Mouse (Mus musculus) liver, embryonic 11.5 days (tissue): ENCODE results near the gene Akap6. TPM values are rescaled to one million over a fixed set of nuclear protein-coding genes. Genes with fewer than 3 reads are reported as not detected.

Experiments
- ATAC-seq: fragments of 200-750 bp; cut with Nextera tagmentation; replicated peaks from 2 replicates; pipeline ENCODE4 v1.8.0; 2017; ENCODE audit warnings: moderate number of reproducible peaks, mild to moderate bottlenecking, moderate TSS enrichment, moderate library complexity; ENCODE audit not compliant: low FRiP score
- DNase-seq: peaks from one replicate; pipeline ENCODE4 v3.0.0-alpha.2; 2017; ENCODE audit warnings: low spot score
- H3K27ac ChIP-seq: fragments of 300-500 bp; sonication (generic); 2 replicates; pipeline ENCODE4 v1.5.1; 2014; ENCODE audit warnings: mild to moderate bottlenecking, low read depth, low read length, control low read depth
- H3K27me3 ChIP-seq: fragments of 300-500 bp; sonication (generic); replicated peaks from 2 replicates; pipeline ENCODE4 v1.6.1; 2014; ENCODE audit warnings: low read length, mixed read lengths; ENCODE audit not compliant: control insufficient read depth, insufficient read depth
- H3K36me3 ChIP-seq: fragments of 300-500 bp; sonication (generic); 2 replicates; pipeline ENCODE4 v1.6.1; 2014; ENCODE audit warnings: mild to moderate bottlenecking, low read length, moderate library complexity, mixed read lengths; ENCODE audit not compliant: control insufficient read depth, insufficient read depth
- H3K4me1 ChIP-seq: fragments of 300-500 bp; sonication (generic); replicated peaks from 2 replicates; pipeline ENCODE4 v1.6.1; 2014; ENCODE audit warnings: low read length, mixed read lengths; ENCODE audit not compliant: control insufficient read depth, insufficient read depth
- H3K4me2 ChIP-seq: fragments of 300-500 bp; sonication (generic); 2 replicates; pipeline ENCODE4 v1.6.1; 2014; ENCODE audit warnings: mild to moderate bottlenecking, control low read depth, moderate library complexity
- H3K4me3 ChIP-seq: fragments of 300-500 bp; sonication (generic); 2 replicates; pipeline ENCODE4 v1.5.1; 2014; ENCODE audit warnings: low read depth, low read length, control low read depth
- H3K9ac ChIP-seq: fragments of 300-500 bp; sonication (generic); 2 replicates; pipeline ENCODE4 v1.6.1; 2014; ENCODE audit warnings: low read depth, low read length, control low read depth
- H3K9me3 ChIP-seq: fragments of 300-500 bp; sonication (generic); 2 replicates; pipeline ENCODE4 v1.6.1; 2016; ENCODE audit warnings: low read length, inconsistent platforms, mixed read lengths; ENCODE audit not compliant: control insufficient read depth
- WGBS: fragments of 180-500 bp; shearing (Covaris S2); extraction: QIAGEN DNeasy Blood & Tissue Kit; methylation state at CpG from one replicate; pipeline ENCODE4 v1.1.7; 2014; 5-methylcytosine and 5-hydroxymethylcytosine counted together
- polyA plus RNA-seq: library from polyadenylated mRNA; unstranded; fragments of >200 nt; fragmentation: Nextera tagmentation; extraction: Ambion mirVana; gene quantifications from 2 replicates; pipeline ENCODE4 v1.2.1, GENCODE M21; 2014

Akap6 gene
- polyA plus RNA-seq, 1 experiment from 2014 or later: 0.10 TPM

DNA sequence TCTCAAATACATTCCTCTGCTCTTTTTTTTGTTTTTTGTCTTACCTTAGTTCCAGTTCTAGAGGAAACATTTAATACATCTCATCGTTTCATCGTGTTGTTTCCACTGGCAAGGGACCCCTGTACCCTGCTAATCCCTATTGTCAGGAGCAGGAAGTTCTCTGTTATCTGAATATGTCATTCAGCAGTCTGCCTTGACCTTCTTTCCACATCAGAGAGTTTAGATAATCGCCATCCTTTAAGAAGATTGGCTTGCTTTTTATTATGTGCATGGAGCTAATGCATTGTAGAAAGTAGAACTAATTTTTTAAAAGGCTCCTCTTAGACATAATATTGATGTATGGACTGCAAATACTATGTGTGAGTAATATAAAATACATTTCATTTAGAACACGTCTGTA lies 58.7 kb downstream of the Akap6 start:
- DNase-seq (no peak), ATAC-seq (no peak)
- Histone ChIP-seq H3K36me3 (no peaks in the 10 kb centered on the region), H3K4me3 (no peak overlapping the region), H3K4me1 (no peaks in the 10 kb centered on the region), H3K4me2 (no peak overlapping the region), H3K9me3 (no peaks in the 10 kb centered on the region), H3K9ac (no peak overlapping the region), H3K27me3 (no peaks in the 10 kb centered on the region), H3K27ac (no peak overlapping the region)
- 28% methylated on average over 4 of the region's 4 CpGs for WGBS

DNA sequence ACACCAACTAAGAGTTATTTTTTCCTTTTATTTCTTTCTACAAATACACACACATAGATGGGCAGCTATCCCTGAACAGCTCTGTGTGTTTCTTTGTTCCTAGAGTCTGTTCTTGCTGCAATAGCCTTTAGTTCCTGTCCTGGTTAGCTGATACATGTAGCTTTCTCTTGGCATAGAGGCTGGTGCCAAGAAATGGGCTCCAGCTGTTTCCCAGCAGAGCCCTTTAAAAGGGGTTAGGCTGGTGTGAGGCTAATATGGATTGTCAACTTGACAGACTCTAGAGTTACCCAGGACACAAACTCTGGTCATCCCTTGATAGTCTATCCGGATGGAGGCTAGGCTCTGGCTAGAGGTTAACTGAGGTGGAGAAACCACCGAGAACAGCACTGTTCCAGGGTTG lies 64.9 kb downstream of the Akap6 start:
- Histone ChIP-seq H3K4me1 (no peaks in the 10 kb centered on the region), H3K27ac (no peak overlapping the region), H3K4me2 (no peak overlapping the region), H3K27me3 (no peaks in the 10 kb centered on the region), H3K9me3 (no peaks in the 10 kb centered on the region), H3K36me3 (no peaks in the 10 kb centered on the region), H3K4me3 (no peak overlapping the region), H3K9ac (no peak overlapping the region)
- no peak for DNase-seq
- no peak for ATAC-seq
- WGBS: 89% methylated on average over 2 of the region's 2 CpGs

DNA sequence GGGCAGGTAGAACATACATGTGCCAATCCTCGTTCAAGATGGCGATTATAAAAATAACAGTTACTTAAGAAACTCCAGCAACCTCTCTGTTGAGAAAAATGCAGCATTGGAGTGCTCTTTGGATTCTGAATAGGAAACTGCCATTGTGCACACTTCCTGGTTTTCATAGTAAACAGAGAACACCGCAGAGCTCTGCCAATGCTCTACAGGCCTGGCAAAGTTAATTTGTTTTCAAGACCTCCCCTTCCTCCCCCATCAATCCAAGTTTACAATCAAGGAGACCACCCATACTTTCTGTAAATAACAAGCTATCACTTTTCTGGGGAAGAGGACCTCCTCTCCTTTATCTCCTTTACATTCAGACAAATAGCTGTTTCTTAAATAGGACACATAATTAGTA lies 65.6 kb downstream of the Akap6 start:
- ATAC-seq (no peak), DNase-seq (no peak)
- H3K9ac ChIP-seq: no peak overlapping the region
- H3K27ac ChIP-seq: no peak overlapping the region
- no peaks in the 10 kb centered on the region for H3K4me1 ChIP-seq
- H3K4me2 ChIP-seq: no peak overlapping the region
- WGBS: 72% methylated on average over 3 of the region's 3 CpGs
- H3K4me3 ChIP-seq: no peak overlapping the region
- no peaks in the 10 kb centered on the region for H3K36me3 ChIP-seq
- no peaks in the 10 kb centered on the region for H3K9me3 ChIP-seq
- no peaks in the 10 kb centered on the region for H3K27me3 ChIP-seq

DNA sequence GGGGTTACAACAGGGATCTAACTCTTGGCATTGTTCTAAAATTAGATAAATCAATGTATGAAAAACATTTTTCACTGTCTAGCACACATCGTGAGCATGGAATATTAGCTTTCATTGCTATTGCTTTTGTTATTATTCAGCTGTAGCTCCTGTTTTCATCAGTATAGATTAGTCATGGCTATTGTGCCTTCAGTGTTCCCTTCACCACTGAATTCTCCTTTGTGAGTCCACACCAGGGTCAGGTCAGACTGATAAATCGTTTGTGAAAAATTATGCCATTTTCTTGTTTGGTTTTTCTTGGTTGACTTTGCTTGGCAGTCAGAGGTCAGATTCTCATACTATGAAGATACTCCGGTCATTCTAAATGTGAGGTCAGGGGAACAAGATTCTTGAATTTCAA lies 70.4 kb downstream of the Akap6 start:
- 75% methylated on average over 3 of the region's 3 CpGs for WGBS
- H3K36me3 ChIP-seq: no peaks in the 10 kb centered on the region
- no peaks in the 10 kb centered on the region for H3K4me1 ChIP-seq
- no peak overlapping the region for H3K27ac ChIP-seq
- ATAC-seq (no peak), DNase-seq (no peak)
- H3K27me3 ChIP-seq: no peaks in the 10 kb centered on the region
- H3K4me3 ChIP-seq: no peak overlapping the region
- H3K9ac ChIP-seq: no peak overlapping the region
- H3K9me3 ChIP-seq: no peaks in the 10 kb centered on the region
- H3K4me2 ChIP-seq: no peak overlapping the region

DNA sequence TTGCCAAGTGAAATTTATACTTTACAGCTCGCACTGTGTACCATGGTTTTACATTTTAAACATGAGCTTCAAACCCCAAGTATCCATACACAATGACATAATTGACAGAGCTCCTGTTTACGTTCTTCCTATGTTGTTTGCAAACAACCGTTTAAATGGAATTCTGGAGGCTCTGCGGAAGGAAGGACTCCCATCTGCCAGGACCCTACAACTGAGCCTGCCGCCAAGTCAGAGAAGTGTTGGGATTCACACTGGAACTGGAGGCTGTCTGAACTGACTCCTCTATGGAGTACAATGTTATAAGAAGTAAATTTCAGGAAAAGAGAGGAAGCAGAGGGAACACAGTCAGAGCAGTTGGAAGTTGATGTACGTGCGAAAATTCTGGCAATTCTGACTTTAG lies 72.7 kb downstream of the Akap6 start:
- H3K36me3 ChIP-seq: no peaks in the 10 kb centered on the region
- no peak overlapping the region for H3K4me2 ChIP-seq
- no peaks in the 10 kb centered on the region for H3K27me3 ChIP-seq
- 81% methylated on average over 7 of the region's 7 CpGs for WGBS
- no peak for ATAC-seq
- H3K4me3 ChIP-seq: no peak overlapping the region
- no peak overlapping the region for H3K27ac ChIP-seq
- no peak for DNase-seq
- H3K4me1 ChIP-seq: no peaks in the 10 kb centered on the region
- H3K9me3 ChIP-seq: no peaks in the 10 kb centered on the region
- H3K9ac ChIP-seq: no peak overlapping the region

DNA sequence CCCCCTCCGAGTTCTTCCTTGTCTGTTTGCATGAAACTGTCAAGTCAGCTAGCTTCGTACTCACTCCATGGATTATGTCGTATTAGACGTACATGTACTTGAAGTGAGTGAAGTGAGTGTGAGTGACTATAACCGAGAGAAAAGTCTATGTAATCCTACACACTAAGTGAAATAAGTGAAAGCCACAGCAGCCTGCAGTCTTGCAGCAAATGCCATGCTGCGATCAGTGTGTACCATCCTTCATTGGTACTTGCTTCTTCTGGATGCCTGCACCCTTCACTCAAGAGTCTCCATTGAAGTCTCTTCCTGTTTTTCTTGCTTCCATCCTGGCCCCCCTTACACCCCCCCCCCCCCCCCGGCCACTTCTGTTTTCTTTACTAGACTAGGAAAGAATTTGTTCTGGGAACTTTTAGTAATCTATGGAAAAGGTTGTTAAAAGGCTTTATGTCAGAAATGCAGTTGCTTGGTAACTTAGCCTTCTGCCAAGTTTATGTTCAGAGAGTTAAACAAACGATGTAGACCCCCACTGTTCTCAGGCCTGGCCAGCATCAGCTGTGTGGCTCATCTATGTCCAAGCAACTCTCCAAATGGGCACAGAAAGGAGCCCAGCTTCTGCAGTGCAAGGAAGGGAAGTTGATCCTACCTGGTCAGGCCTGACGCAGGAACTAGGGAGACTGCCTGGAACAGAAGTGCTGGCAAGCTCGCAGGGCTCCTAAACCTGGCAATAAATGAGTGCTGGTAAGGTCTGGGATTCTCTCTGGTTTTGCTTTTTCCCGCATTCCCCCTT lies 73.5 kb downstream of the Akap6 start:
- no peak for ATAC-seq
- Histone ChIP-seq H3K27ac (no peak overlapping the region), H3K4me1 (no peaks in the 10 kb centered on the region), H3K9ac (no peak overlapping the region), H3K36me3 (no peaks in the 10 kb centered on the region), H3K27me3 (no peaks in the 10 kb centered on the region), H3K4me2 (no peak overlapping the region), H3K4me3 (no peak overlapping the region), H3K9me3 (no peaks in the 10 kb centered on the region)
- no peak for DNase-seq
- 65% methylated on average over 10 of the region's 11 CpGs for WGBS

DNA sequence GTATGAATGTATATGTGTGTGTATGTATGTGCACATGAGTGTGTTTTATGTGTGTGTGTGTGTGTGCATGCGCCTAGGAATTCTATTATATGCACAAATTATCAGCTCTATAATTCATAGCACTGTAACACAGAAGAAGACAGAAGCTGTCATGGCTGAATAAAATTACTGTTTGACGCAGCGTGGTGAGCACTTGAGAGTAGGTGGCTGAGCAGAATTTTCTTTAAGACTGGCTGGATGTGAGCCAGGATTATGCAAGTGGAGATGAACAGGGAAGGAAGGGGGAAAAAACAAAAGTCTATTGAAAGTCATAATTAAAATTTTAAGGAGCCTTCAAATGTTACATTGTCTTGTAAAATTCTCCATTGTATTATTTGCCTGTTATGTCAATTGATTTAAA lies 74.7 kb downstream of the Akap6 start:
- ATAC-seq (no peak), DNase-seq (no peak)
- Histone ChIP-seq H3K36me3 (no peaks in the 10 kb centered on the region), H3K9me3 (no peaks in the 10 kb centered on the region), H3K4me1 (no peaks in the 10 kb centered on the region), H3K27me3 (no peaks in the 10 kb centered on the region), H3K4me3 (no peak overlapping the region), H3K27ac (no peak overlapping the region), H3K9ac (no peak overlapping the region), H3K4me2 (no peak overlapping the region)
- WGBS: 92% methylated on average over 3 of the region's 3 CpGs

DNA sequence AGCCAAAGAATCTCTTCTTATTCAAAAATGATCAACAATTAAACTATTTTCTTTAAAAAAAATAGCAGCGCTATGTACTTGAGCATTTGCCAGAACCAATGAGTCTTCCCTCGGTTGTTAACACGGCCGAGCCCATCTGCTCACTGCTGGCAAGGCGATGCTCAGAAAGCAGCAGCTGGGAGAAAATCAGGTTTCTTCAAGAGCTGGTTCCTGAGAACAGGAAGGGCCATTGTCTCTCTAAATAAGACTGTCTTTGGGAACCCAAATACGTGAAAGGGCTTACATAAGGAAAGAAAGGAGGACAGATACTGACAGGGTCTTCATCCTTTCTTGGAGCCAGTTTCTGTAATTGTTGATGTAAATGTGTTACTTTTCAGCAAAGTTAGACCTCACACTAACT lies 75.2 kb downstream of the Akap6 start:
- Histone ChIP-seq H3K9me3 (no peaks in the 10 kb centered on the region), H3K36me3 (no peaks in the 10 kb centered on the region), H3K27ac (no peak overlapping the region), H3K4me1 (no peaks in the 10 kb centered on the region), H3K4me2 (no peak overlapping the region), H3K27me3 (no peaks in the 10 kb centered on the region), H3K9ac (no peak overlapping the region), H3K4me3 (no peak overlapping the region)
- 58% methylated on average over 6 of the region's 6 CpGs for WGBS
- ATAC-seq: no peak
- no peak for DNase-seq

DNA sequence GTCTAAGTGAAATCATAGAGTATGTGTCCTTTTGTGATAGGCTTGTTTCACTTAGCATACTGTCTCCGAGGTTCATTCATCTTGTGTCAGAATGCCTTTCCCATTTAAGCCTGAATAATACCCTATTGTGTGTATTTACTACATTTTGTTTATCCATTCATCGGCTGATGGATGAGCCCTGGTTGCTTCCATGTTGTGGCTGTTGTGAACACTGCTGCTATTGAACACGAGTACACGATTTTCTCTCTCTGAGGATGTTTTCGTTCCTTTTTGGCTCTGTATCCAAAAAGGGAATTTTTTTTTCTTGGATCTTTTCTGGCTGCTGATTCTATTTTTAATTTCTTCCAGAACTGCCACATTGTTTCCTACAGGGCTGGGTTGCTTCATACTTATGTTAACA lies 81.0 kb downstream of the Akap6 start:
- Histone ChIP-seq H3K4me3 (no peak overlapping the region), H3K4me2 (no peak overlapping the region), H3K4me1 (no peaks in the 10 kb centered on the region), H3K27me3 (no peaks in the 10 kb centered on the region), H3K9ac (no peak overlapping the region), H3K27ac (no peak overlapping the region), H3K36me3 (no peaks in the 10 kb centered on the region), H3K9me3 (no peaks in the 10 kb centered on the region)
- DNase-seq (no peak), ATAC-seq (no peak)
- WGBS: 76% methylated on average over 5 of the region's 5 CpGs
